Mouse (Mus musculus) megakaryocyte progenitor cell, adult 5-6 weeks (primary cell): ENCODE results near the gene Evi5l. TPM values are rescaled to one million over a fixed set of nuclear protein-coding genes. Genes with fewer than 3 reads are reported as not detected.

Source experiments
- ATAC-seq: replicated peaks from 2 replicates; pipeline ENCODE4 v1.8.0; 2016; ENCODE audit warnings: mild to moderate bottlenecking, moderate TSS enrichment, inconsistent platforms; ENCODE audit not compliant: poor library complexity
- total RNA-seq, 2 experiments: library from RNA; stranded (forward) in 1 of 2; stranded (reverse) in 1 of 2; fragments of 157-497, 149-512 nt in 1 of 2; fragments of 200-1000 nt in 1 of 2; gene quantifications; 2 replicates each; pipeline versions ENCODE4 v1.2.3 to v1.2.4; 2015 to 2017

Evi5l gene
- total RNA-seq (2015) = 3.3 and 3.5 TPM in 2 replicates
- total RNA-seq (2017) = 6.2 and 7.5 TPM in 2 replicates

GRCm38 (mm10) chr8:4165852-4166751 lies at the start of gene Evi5l:
Evi5l (plus strand) TSS chr8:4166567.
- ATAC-seq = peak; percentile 79

GRCm38 (mm10) chr8:4133798-4134197 lies 32.6 kb upstream of the Evi5l start, which contains the start of gene Cd209g:
Cd209g (plus strand) TSS chr8:4134098.
- no peak for ATAC-seq

- peak; percentile 99 for ATAC-seq
Measured at GRCm38 (mm10) chr8:4139660-4140646, 26.4 kb upstream of the Evi5l start.

- ATAC-seq = no peak
Measured at GRCm38 (mm10) chr8:4141721-4142120, 24.6 kb upstream of the Evi5l start.

GRCm38 (mm10) chr8:4147272-4147671 lies 19.1 kb upstream of the Evi5l start:
- ATAC-seq = no peak

- ATAC-seq = no peak
Measured at GRCm38 (mm10) chr8:4154878-4155277, 11.5 kb upstream of the Evi5l start.

- ATAC-seq = no peak
Measured at GRCm38 (mm10) chr8:4162786-4163185, 3.6 kb upstream of the Evi5l start.

GRCm38 (mm10) chr8:4165176-4165851 lies 1.1 kb upstream of the Evi5l start:
- ATAC-seq = no peak

- ATAC-seq = no peak
Measured at GRCm38 (mm10) chr8:4166881-4167525, 636 bp downstream of the Evi5l start.

- ATAC-seq = no peak
Measured at GRCm38 (mm10) chr8:4167918-4168317, 1.6 kb downstream of the Evi5l start.

- ATAC-seq = no peak
Measured at GRCm38 (mm10) chr8:4172486-4172885, 6.1 kb downstream of the Evi5l start.

GRCm38 (mm10) chr8:4174018-4174417 lies 7.7 kb downstream of the Evi5l start:
- ATAC-seq = no peak

- ATAC-seq = no peak
Measured at GRCm38 (mm10) chr8:4183409-4183808, 17.0 kb downstream of the Evi5l start.

GRCm38 (mm10) chr8:4186151-4186550 lies 19.8 kb downstream of the Evi5l start:
- no peak for ATAC-seq

GRCm38 (mm10) chr8:4188605-4189004 lies 22.2 kb downstream of the Evi5l start:
- no peak for ATAC-seq

- peak; percentile 74 for ATAC-seq
Measured at GRCm38 (mm10) chr8:4189031-4189722, 22.8 kb downstream of the Evi5l start.

- no peak for ATAC-seq
Measured at GRCm38 (mm10) chr8:4192305-4192704, 25.9 kb downstream of the Evi5l start.

- peak; percentile 95 for ATAC-seq
Measured at GRCm38 (mm10) chr8:4192807-4193587, 26.6 kb downstream of the Evi5l start.

- no peak for ATAC-seq
Measured at GRCm38 (mm10) chr8:4193588-4193894, 27.2 kb downstream of the Evi5l start.
